ENCODE assay signal across 16 mouse cellular contexts in genomic region chr12:3942026-3942425, GRCm38 (mm10). TPM values are rescaled to one million over a fixed set of nuclear protein-coding genes. Genes with fewer than 3 reads are reported as not detected.
DNase-seq lines count a peak whose midpoint lies in the region; ATAC-seq and TF ChIP-seq lines count a peak whose summit lies in the region.
"Had no signal": no experiment of that assay in that cellular context is flagged by ENCODE, and none has a peak within 500 bp of the region (broad histone marks: within the 10 kb centered on the region; RNA-seq: fewer than 3 reads in every experiment).

No protein-coding gene starts in this region.

- H3K27me3 ChIP-seq in hindbrain, embryonic 11.5 days (ENCODE audit: control insufficient read depth, insufficient read depth, low read length) = no peaks in the 10 kb centered on the region
- 0 out of 2 replicates have a peak, but pooled peaks cover 2% of the 10 kb centered on the region for H3K27me3 ChIP-seq in hindbrain, embryonic 16.5 days (replicated peaks; ENCODE audit: control insufficient read depth, insufficient read depth, low read length)
- no peaks in the 10 kb centered on the region; the same call in 1 of the 2 replicates for H3K27me3 ChIP-seq in hindbrain, embryonic 12.5 days
- H3K27me3 ChIP-seq in midbrain, embryonic 14.5 days (ENCODE audit: control insufficient read depth, insufficient read depth, low read length) = no peaks in the 10 kb centered on the region
- H3K27me3 ChIP-seq in liver, postnatal 0 days (ENCODE audit: insufficient read depth, low read length) = no peaks in the 10 kb centered on the region
- H3K27me3 ChIP-seq: liver, embryonic 12.5 days had no signal

- no peak overlapping the region for H3K4me2 ChIP-seq in hindbrain, embryonic 11.5 days (replicated peaks; ENCODE audit: low read depth, low read length)
- H3K4me2 ChIP-seq in hindbrain, embryonic 16.5 days (ENCODE audit: low read length) = no peak overlapping the region
- H3K4me2 ChIP-seq in hindbrain, embryonic 12.5 days (replicated peaks) = 0 out of 2 replicates have a peak overlapping the region, but pooled peaks have one; percentile 17
- 0 out of 2 replicates have a peak overlapping the region, but pooled peaks have one; percentile 1 for H3K4me2 ChIP-seq in midbrain, embryonic 14.5 days (ENCODE audit: low read length)
- H3K4me2 ChIP-seq in liver, postnatal 0 days (ENCODE audit: low read depth, low read length) = no peak overlapping the region
- H3K4me2 ChIP-seq: heart, embryonic 12.5 days; liver, embryonic 12.5 days had no signal

- no peak for TF ChIP-seq CTCF in liver, postnatal 0 days (IDR thresholded peaks at IDR 0.05; ENCODE audit: low read depth)

- ATAC-seq in hindbrain, embryonic 11.5 days (ENCODE audit: low FRiP score) = peak; percentile 47; the same call in 1 of the 2 replicates
- no peak for ATAC-seq in hindbrain, embryonic 16.5 days
- ATAC-seq in hindbrain, embryonic 12.5 days (ENCODE audit: low FRiP score) = peak; percentile 35; the same call in 1 of the 2 replicates
- ATAC-seq in midbrain, embryonic 14.5 days (ENCODE audit: low FRiP score, low TSS enrichment) = no peak
- no peak for ATAC-seq in liver, postnatal 0 days
- ATAC-seq: liver, embryonic 12.5 days had no signal

- no peaks in the 10 kb centered on the region for H3K36me3 ChIP-seq in hindbrain, embryonic 11.5 days (ENCODE audit: control insufficient read depth, insufficient read depth, low read length)
- H3K36me3 ChIP-seq in hindbrain, embryonic 16.5 days (ENCODE audit: control insufficient read depth, insufficient read depth, low read length) = no peaks in the 10 kb centered on the region
- H3K36me3 ChIP-seq in hindbrain, embryonic 12.5 days = no peaks in the 10 kb centered on the region
- H3K36me3 ChIP-seq in midbrain, embryonic 14.5 days (ENCODE audit: control insufficient read depth, insufficient read depth, low read length) = no peaks in the 10 kb centered on the region
- H3K36me3 ChIP-seq in liver, postnatal 0 days (replicated peaks; ENCODE audit: insufficient read depth, low read length) = no peaks in the 10 kb centered on the region
- H3K36me3 ChIP-seq: G1E; heart, embryonic 12.5 days; limb, embryonic 10.5 days; liver, embryonic 12.5 days had no signal

- no peak for TF ChIP-seq EP300 in liver, postnatal 0 days (IDR thresholded peaks at IDR 0.05; ENCODE audit: low read depth)

- 16% methylated on average over 11 of the region's 11 CpGs for WGBS in hindbrain, embryonic 11.5 days
- 10% methylated on average over 11 of the region's 11 CpGs for WGBS in hindbrain, embryonic 16.5 days
- WGBS in hindbrain, embryonic 12.5 days = 9% methylated on average over 11 of the region's 11 CpGs
- whole genome bisulfite sequencing in midbrain, embryonic 14.5 days = 5% methylated on average over 11 of the region's 11 CpGs
- WGBS in liver, postnatal 0 days (ENCODE audit: insufficient replicate concordance) = 56% methylated on average over 11 of the region's 11 CpGs

- no peak overlapping the region for H3K4me3 ChIP-seq in hindbrain, embryonic 11.5 days (ENCODE audit: low read depth, low read length)
- H3K4me3 ChIP-seq in hindbrain, embryonic 16.5 days (ENCODE audit: low read length) = no peak overlapping the region
- H3K4me3 ChIP-seq in hindbrain, embryonic 12.5 days = no peak overlapping the region
- H3K4me3 ChIP-seq in midbrain, embryonic 14.5 days (replicated peaks; ENCODE audit: low read depth, low read length) = no peak overlapping the region
- H3K4me3 ChIP-seq in liver, postnatal 0 days (ENCODE audit: low read depth, low read length) = no peak overlapping the region
- H3K4me3 ChIP-seq: heart, embryonic 12.5 days; layer of hippocampus, adult 2 months; limb, embryonic 10.5 days; liver, embryonic 12.5 days had no signal

- H3K27ac ChIP-seq in hindbrain, embryonic 11.5 days (ENCODE audit: low read depth, low read length) = no peak overlapping the region
- no peak overlapping the region for H3K27ac ChIP-seq in hindbrain, embryonic 16.5 days (ENCODE audit: low read depth, low read length)
- H3K27ac ChIP-seq in hindbrain, embryonic 12.5 days = no peak overlapping the region
- no peak overlapping the region for H3K27ac ChIP-seq in midbrain, embryonic 14.5 days (replicated peaks; ENCODE audit: low read depth, low read length)
- H3K27ac ChIP-seq in liver, postnatal 0 days (ENCODE audit: low read depth) = no peak overlapping the region
- H3K27ac ChIP-seq: kidney, postnatal 0 days; layer of hippocampus, adult 2 months; limb, embryonic 10.5 days; liver, embryonic 12.5 days had no signal

- DNase-seq in hindbrain, embryonic 11.5 days (ENCODE audit: low spot score) = peak; percentile 33
- peak; percentile 29 for DNase-seq in midbrain, embryonic 14.5 days
- DNase-seq in retina, postnatal 1 day = peak; percentile 55
- no peak for DNase-seq in liver
- no peak for DNase-seq in liver, postnatal 0 days
- DNase-seq: cerebellum, postnatal 10 days; gastrocnemius, postnatal 36 days; thymus, postnatal 14 days had no signal

- H3K4me1 ChIP-seq in hindbrain, embryonic 11.5 days (replicated peaks; ENCODE audit: control insufficient read depth, insufficient read depth, low read length) = no peaks in the 10 kb centered on the region
- peaks cover 3% of the 10 kb centered on the region; the same call in 1 of the 2 replicates for H3K4me1 ChIP-seq in hindbrain, embryonic 16.5 days (ENCODE audit: control insufficient read depth, insufficient read depth, low read depth, low read length)
- peaks cover 8% of the 10 kb centered on the region for H3K4me1 ChIP-seq in hindbrain, embryonic 12.5 days
- no peaks in the 10 kb centered on the region for H3K4me1 ChIP-seq in midbrain, embryonic 14.5 days (ENCODE audit: control insufficient read depth, insufficient read depth, low read length)
- H3K4me1 ChIP-seq in liver, postnatal 0 days (ENCODE audit: insufficient read depth) = no peaks in the 10 kb centered on the region
- H3K4me1 ChIP-seq: heart, embryonic 12.5 days; liver, embryonic 12.5 days had no signal

- no peaks in the 10 kb centered on the region for H3K9me3 ChIP-seq in hindbrain, embryonic 11.5 days (ENCODE audit: control insufficient read depth, low read length)
- H3K9me3 ChIP-seq in hindbrain, embryonic 16.5 days (ENCODE audit: control insufficient read depth, low read length) = no peaks in the 10 kb centered on the region
- H3K9me3 ChIP-seq in hindbrain, embryonic 12.5 days (replicated peaks) = no peaks in the 10 kb centered on the region
- no peaks in the 10 kb centered on the region for H3K9me3 ChIP-seq in midbrain, embryonic 14.5 days (ENCODE audit: control insufficient read depth, low read length)
- no peaks in the 10 kb centered on the region for H3K9me3 ChIP-seq in liver, postnatal 0 days (ENCODE audit: low read length)
- H3K9me3 ChIP-seq: G1E; heart, embryonic 12.5 days; limb, embryonic 10.5 days; liver, embryonic 12.5 days had no signal

- no peak overlapping the region for H3K9ac ChIP-seq in hindbrain, embryonic 11.5 days (ENCODE audit: low read depth, low read length)
- H3K9ac ChIP-seq in hindbrain, embryonic 16.5 days (ENCODE audit: low read depth, low read length) = no peak overlapping the region
- no peak overlapping the region for H3K9ac ChIP-seq in hindbrain, embryonic 12.5 days
- H3K9ac ChIP-seq in midbrain, embryonic 14.5 days (replicated peaks; ENCODE audit: low read length) = no peak overlapping the region
- no peak overlapping the region for H3K9ac ChIP-seq in liver, postnatal 0 days (replicated peaks)
- H3K9ac ChIP-seq: heart, embryonic 12.5 days; liver, embryonic 12.5 days had no signal

RNA-seq across cellular contexts. Expression of gene Pomc, which starts 12.7 kb away (rescaled TPM):
- 6.8 and 7.1 TPM in 2 replicates for polyA plus RNA-seq in hindbrain, embryonic 11.5 days (2014; fragmentation: Nextera tagmentation; extraction: Ambion mirVana)
- 3.4 and 3.9 TPM in 2 replicates for polyA plus RNA-seq in hindbrain, embryonic 16.5 days (2015; fragmentation: Nextera tagmentation; extraction: Ambion mirVana)
- polyA plus RNA-seq in hindbrain, embryonic 12.5 days (2016; fragmentation: Nextera tagmentation; extraction: Ambion mirVana) = 5.1 and 6.4 TPM in 2 replicates
- 4.5 and 5.4 TPM in 2 replicates for polyA plus RNA-seq in midbrain, embryonic 14.5 days (2014; fragmentation: Nextera tagmentation; extraction: Ambion mirVana)
- 0.40 and 0.73 TPM in 2 replicates for polyA plus RNA-seq in liver, postnatal 0 days (2015; fragmentation: Nextera tagmentation; extraction: Ambion mirVana)
- polyA plus RNA-seq: G1E had no signal

Comparison
In these comparisons a context has a peak if more than half of its experiments do, and no peak if none do; other contexts are left out.
1. ATAC-seq: peak in hindbrain, embryonic 11.5 days (single experiment) and hindbrain, embryonic 12.5 days (single experiment); none in hindbrain, embryonic 16.5 days (single experiment), midbrain, embryonic 14.5 days (single experiment) and liver, postnatal 0 days (single experiment).
2. H3K4me2 ChIP-seq: peak in hindbrain, embryonic 12.5 days (single experiment) and midbrain, embryonic 14.5 days (single experiment); none in hindbrain, embryonic 11.5 days (single experiment), hindbrain, embryonic 16.5 days (single experiment) and liver, postnatal 0 days (single experiment).
3. DNase-seq: peak in hindbrain, embryonic 11.5 days (single experiment), midbrain, embryonic 14.5 days (single experiment) and retina, postnatal 1 day (single experiment); none in liver (single experiment) and liver, postnatal 0 days (single experiment).